Mouse (Mus musculus): ENCODE results near the gene Hipk2. TPM values are rescaled to one million over a fixed set of nuclear protein-coding genes. Genes with fewer than 3 reads are reported as not detected.

Gene Hipk2
- polyA plus RNA-seq (2012; rRNA removed): 27.8 and 28.2 TPM in 2 replicates

GRCm38 (mm10) chr6:38876071-38876911 lies at the start of gene Hipk2:
Gene Hipk2 (minus strand): TSS chr6:38876165.

GRCm38 (mm10) chr6:38875258-38876070 lies 501 bp downstream of the Hipk2 start, which contains the start of gene Tbxas1:
Gene Tbxas1 (plus strand): TSS chr6:38875404.

GRCm38 (mm10) chr6:38662714-38663615 lies 213.0 kb downstream of the Hipk2 start, which contains the start of gene Clec2l:
Gene Clec2l (plus strand): TSS chr6:38663069.

Other genes starting within 250 kb of the Hipk2 start
- gene Klrg2, start 238.9 kb downstream of the Hipk2 start, polyA plus RNA-seq (2012; rRNA removed): 0.12 and 0.35 TPM in 2 replicates
- 29.3 and 31.0 TPM in 2 replicates for gene Clec2l, start 213.1 kb downstream of the Hipk2 start, polyA plus RNA-seq (2012; rRNA removed)
- gene Tbxas1, start 761 bp downstream of the Hipk2 start, polyA plus RNA-seq (2012; rRNA removed): 1.2 TPM in 2 replicates
- 6.9 and 9.9 TPM in 2 replicates for gene Parp12, start 242.2 kb upstream of the Hipk2 start, polyA plus RNA-seq (2012; rRNA removed)

Data from central nervous system, embryonic 14 days (tissue).